Mouse (Mus musculus) gastrocnemius, postnatal 14 days (tissue): ENCODE measurements at regions not wholly inside any gene's neighbourhood (a gene's known extent, or its start where the extent isn't known, plus 50 kb on each side); places are given as distances from the start of the nearest gene placed in this dataset.
"Not testable (repeated sequence)": the region's sequence is repeated elsewhere in the genome, so short reads cannot be mapped to it uniquely, and the experiment has no call there.

ENCODE experiments used
- DNase-seq: peaks from one replicate; pipeline ENCODE4 v3.0.0; 2021; ENCODE audit warnings: mixed read lengths
- intact Hi-C: fragments of 180-260 bp; cut with DNase I; formaldehyde crosslinking; loops from one replicate; pipeline ENCODE4 v1.15.1; 2025; ENCODE audit warnings: low total_unique reads

DNA sequence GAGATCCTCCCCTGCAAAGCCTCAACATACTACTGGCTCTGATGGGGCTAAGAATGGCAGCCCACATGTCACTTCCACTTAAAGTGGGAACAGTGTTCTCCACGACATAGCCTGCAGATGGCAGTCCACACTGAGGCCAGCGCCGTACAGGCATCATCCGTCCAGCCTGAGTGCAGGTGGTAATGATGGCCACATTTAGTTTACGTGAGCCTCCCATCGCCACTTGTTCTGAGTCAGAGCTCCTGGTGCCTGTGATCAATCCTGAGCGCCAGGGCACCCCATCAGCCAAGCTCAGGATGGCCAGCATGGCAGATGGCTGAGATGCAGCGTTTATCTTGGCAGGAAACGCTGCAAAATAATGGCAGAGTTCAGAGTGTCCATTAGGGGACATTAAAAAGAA lies 159.6 kb downstream of the Adgrd1 start:
- DNase-seq: no peak
- intact Hi-C loops: no loop called here

GRCm38 (mm10) chr5:129257206-129257605 lies 160.7 kb downstream of the Adgrd1 start:
- intact Hi-C loops: no loop called here
- no peak for DNase-seq

GRCm38 (mm10) chr5:129260689-129261088 lies 164.1 kb downstream of the Adgrd1 start:
- intact Hi-C loops: no loop called here
- no peak for DNase-seq

DNA sequence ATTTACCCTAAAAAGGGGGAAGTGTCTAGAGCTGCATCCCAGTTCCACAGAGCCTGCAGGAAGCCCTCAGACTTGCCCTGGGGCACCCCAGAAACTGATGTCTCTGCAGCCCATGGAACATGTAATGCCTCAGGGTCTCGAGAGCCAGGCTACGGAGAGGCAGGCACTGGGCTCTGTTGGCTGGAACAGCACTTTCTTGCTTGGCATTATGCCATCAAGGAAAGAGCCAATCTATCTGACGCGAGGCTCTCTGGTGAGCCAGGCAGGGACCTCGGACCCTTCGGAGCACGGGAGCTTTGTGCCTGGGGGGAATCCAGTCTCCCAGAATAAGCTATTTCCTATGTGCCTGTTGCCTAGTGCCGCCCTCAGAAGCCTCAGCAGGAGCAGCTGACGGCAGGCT lies 166.6 kb downstream of the Adgrd1 start:
- intact Hi-C loops: no loop called here
- DNase-seq: no peak

DNA sequence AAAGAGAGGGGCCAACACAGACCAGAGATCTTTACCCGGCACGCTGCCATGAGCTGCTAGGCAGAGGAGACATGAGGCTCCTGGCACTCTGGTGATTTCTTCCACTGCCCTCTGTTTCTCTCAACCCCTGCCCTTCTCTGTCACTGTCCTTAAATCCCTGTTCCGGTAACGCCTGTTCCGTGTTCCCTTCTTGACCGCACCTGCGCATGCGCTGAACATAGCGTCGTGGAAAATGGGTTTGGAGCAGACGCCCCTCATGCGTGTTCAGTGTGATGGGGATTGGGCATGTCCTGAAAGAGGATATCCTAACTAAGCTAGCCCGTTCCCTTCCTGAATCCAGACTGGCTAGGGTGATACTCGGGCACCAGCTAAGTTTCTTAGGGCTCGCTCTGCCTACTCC lies 167.8 kb downstream of the Adgrd1 start:
- DNase-seq: no peak
- intact Hi-C loops: no loop called here

- DNase-seq: no peak
- intact Hi-C loops: no loop called here
Observed at GRCm38 (mm10) chr5:129268456-129268855, 171.9 kb downstream of the Adgrd1 start.

GRCm38 (mm10) chr5:129270051-129270472 lies 173.5 kb downstream of the Adgrd1 start:
- no peak for DNase-seq
- intact Hi-C loops: no loop called here

GRCm38 (mm10) chr5:129281406-129281805 lies 184.9 kb downstream of the Adgrd1 start:
- intact Hi-C loops: no loop called here

GRCm38 (mm10) chr5:129282133-129282532 lies 185.6 kb downstream of the Adgrd1 start:
- intact Hi-C loops: no loop called here
- DNase-seq: no peak

More at GRCm38 (mm10) chr5:129281406-129281805, 184.9 kb downstream of the Adgrd1 start:
- DNase-seq: no peak

DNA sequence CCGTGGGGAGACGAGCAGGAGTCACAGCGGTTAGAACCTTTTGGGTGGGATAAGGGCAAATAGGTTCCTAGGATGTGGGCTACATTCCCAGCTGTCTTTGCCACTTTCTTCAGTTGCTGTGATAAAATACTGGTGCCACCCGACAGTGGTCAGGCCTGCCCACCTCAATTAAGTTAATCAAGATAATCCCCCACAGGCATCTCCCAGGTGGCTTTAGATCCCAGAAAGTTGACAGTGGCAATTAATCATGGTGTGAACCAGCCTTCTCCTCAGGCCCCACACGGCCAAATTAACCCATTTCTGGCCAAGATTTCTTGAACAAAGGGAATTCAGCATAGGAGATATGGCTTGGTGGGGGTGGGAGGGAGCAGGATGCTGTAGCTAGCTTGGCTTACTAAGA lies 186.3 kb downstream of the Adgrd1 start:
- intact Hi-C loops: no loop called here
- no peak for DNase-seq

- no peak for DNase-seq
- intact Hi-C loops: no loop called here
Observed at GRCm38 (mm10) chr5:129287481-129287880, 190.9 kb downstream of the Adgrd1 start.

- intact Hi-C loops, DNase-seq: not testable (repeated sequence)
Observed at GRCm38 (mm10) chr5:129292821-129293220, 196.3 kb downstream of the Adgrd1 start.

- DNase-seq, intact Hi-C loops: not testable (repeated sequence)
Observed at GRCm38 (mm10) chr5:129294861-129295542, 198.5 kb downstream of the Adgrd1 start.

- intact Hi-C loops: no loop called here
- no peak for DNase-seq
Observed at GRCm38 (mm10) chr5:129297657-129298349, 201.3 kb downstream of the Adgrd1 start.

DNA sequence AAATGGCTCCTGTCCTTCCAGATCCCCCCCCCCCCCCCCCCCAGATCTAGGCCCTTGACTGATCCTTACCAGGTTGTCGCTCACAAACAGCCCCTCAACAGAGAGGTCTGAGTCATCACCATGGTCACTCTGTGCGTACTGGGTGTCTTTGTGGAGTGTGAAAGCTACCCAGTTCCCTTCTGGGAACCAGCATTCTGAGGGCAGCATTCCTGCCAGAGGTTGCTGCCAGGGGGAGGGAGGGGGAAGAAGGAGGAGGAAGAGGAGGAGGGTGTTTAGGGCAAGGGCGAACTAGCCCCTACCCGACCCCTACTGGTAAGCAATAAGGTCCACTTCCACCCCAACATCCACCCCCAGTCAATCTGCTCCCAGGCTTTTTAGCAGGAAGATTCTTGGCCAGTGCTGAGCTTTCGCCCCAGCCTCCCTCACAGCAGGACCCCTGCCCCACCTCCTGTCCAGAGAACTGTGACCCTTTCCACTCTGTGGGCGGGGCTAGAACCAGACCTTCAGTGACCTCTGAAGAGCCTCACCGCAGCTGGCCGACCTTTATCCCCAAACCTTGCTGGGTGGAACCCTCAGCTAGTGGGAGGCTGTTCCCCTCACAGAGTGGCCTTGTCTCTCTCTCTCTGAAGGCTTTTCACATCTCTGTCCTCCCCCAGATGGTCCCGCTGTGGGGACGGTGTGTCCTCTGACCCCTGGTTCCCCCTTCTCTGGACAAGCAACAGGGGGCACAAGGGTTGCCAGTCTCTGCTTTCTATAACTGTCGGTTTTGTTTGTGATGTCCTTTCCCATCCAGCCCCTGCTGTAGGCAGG lies 202.2 kb upstream of the Sfswap start:
- DNase-seq: no peak
- intact Hi-C loops: no loop called here

DNA sequence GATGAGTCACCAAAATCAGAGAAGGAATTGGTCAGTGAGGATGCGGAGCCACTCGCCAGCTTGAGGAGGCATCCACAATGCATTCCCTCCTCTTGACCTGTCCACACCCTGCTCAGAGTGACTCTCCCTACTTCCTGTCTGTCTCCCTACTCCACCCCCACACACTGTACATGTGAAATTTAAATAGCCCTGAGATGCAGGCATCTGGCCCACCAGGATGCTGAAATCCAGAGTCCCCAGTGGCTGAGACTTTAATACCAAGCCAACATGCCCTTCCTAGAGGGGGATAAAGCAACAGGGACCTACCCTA lies 201.6 kb upstream of the Sfswap start:
- intact Hi-C loops: no loop called here
- no peak for DNase-seq

GRCm38 (mm10) chr5:129300423-129300822 lies 200.6 kb upstream of the Sfswap start:
- no peak for DNase-seq
- intact Hi-C loops: no loop called here

DNA sequence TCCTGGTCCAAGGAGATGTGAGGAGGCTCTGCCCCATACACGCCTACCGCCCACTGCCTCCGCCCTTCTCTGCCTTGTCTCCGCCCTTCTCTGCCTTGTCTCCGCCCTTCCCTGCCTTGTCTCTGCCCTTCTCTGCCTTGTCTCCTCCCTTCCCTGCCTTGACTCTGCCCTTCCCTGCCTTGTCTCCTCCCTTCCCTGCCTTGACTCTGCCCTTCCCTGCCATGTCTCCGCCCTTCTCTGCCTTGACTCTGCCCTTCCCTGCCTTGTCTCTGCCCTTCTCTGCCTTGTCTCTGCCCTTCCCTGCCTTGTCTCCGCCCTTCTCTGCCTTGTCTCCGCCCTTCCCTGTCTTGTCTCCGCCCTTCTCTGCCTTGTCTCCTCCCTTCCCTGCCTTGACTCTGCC lies 185.4 kb upstream of the Sfswap start:
- intact Hi-C loops: no loop called here
- no peak for DNase-seq

DNA sequence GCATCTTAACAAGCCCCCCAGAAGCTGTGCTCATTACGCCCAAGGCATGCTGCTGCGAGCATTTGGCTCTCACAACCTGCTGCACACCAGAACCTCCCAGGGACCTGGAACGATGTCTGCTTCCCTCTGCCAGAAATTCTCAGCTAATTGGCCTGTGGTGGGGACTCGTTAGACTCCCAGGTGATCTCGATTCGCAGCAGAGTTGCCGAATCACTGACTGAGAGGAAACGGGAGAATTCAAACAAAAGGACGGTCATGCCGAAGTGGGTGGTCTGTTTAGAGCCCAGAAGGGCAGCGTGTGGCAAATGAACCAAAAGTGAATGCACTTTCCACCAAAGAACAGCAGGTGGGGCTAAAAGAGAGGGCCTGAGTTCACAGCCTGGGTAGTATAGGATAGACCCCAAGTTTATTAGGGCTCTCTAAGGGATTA lies 169.9 kb upstream of the Sfswap start:
- intact Hi-C loops: no loop called here
- no peak for DNase-seq

DNA sequence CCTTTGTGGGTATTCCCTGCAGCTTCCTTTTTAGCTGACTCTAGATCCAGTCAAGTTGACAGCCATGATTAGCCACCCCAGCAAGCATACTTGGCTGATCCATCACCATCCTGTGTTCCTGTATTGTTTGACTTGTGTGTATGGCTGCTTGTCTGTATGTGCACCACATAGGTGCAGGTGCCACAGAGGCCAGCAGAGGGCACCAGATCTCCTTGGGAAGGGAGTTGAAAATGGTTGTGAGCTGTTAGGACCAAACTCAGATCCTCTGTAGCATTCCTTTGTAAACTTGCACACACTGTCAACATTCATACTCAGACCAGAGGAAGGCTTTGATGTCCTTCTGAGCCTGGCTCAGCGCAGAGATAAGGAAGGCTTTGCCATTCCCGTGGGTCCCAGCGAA lies 169.0 kb upstream of the Sfswap start:
- intact Hi-C loops: no loop called here
- no peak for DNase-seq

DNA sequence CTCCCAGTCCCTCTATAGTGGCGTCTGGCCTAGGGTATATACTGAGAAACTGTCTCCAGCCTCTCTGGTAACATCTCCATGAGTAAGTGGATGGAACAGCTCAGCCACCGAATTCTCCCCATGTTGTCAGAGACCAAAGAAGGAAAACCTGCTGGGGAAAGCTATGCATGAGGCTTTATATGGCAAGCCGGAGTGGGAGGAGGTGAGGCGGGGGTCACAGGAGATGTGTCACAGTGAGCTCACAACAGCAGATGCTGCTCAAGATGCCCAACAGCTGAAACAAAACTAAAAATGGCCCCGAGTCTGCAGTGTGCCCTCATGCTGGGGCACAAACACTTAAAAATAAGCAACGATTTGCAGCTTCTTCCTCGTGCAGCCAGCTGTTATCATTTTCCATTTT lies 162.5 kb upstream of the Sfswap start:
- DNase-seq: no peak
- intact Hi-C loops: no loop called here
